Mouse (Mus musculus): Measurements from ENCODE around the gene Tpm3-rs7.
"Not testable (repeated sequence)": the region's sequence is repeated elsewhere in the genome, so short reads cannot be mapped to it uniquely, and the experiment has no call there.

The Tpm3-rs7 gene

DNA sequence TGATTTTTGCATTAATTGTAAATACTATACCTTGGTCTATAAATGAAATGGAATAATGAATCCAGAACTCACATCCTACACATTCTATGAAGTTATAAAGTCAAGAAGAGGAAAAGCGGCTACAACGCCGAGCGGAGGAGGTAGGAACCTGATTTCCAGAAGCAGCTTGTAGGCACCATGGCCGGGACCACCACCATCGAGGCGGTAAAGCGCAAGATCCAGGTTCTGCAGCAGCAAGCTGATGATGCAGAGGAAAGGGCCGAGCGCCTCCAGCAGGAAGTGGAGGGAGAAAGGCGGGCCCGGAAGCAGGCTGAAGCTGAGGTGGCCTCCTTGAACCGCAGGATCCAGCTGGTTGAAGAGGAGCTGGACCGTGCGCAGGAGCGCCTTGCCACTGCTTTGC is at the start of gene Tpm3-rs7:
Gene Tpm3-rs7, plus strand, starts transcription at position 110 of the 400 bp plus-strand sequence.
- DNase-seq (ENCODE audit: low spot score): not testable (repeated sequence)

- no peak for DNase-seq (ENCODE audit: low spot score)
Measured at GRCm38 (mm10) chr14:113317023-113317422, 2.6 kb downstream of the Tpm3-rs7 start.

- DNase-seq (ENCODE audit: low spot score): no peak
Measured at GRCm38 (mm10) chr14:113363361-113363760, 49.0 kb downstream of the Tpm3-rs7 start.
